Mouse (Mus musculus) heart, embryonic 15.5 days (tissue): ENCODE measurements around the gene Robo3. TPM values are rescaled to one million over a fixed set of nuclear protein-coding genes. Genes with fewer than 3 reads are reported as not detected.

Experiments used
- ATAC-seq: fragments of 200-750 bp; cut with Nextera tagmentation; replicated peaks from 2 replicates; pipeline ENCODE4 v1.8.0; 2017; ENCODE audit warnings: low read depth, moderate TSS enrichment; ENCODE audit not compliant: insufficient number of reproducible peaks, insufficient read depth, low FRiP score
- H3K27ac ChIP-seq: fragments of 300-500 bp; sonication (generic); 2 replicates; pipeline ENCODE4 v1.5.1; 2015; ENCODE audit warnings: mild to moderate bottlenecking, inconsistent platforms
- H3K27me3 ChIP-seq: fragments of 300-500 bp; sonication (generic); 2 replicates; pipeline ENCODE4 v1.6.1; 2015; ENCODE audit warnings: inconsistent platforms
- H3K36me3 ChIP-seq: fragments of 300-500 bp; sonication (generic); 2 replicates; pipeline ENCODE4 v1.6.1; 2015; ENCODE audit warnings: mild to moderate bottlenecking, inconsistent platforms
- H3K4me1 ChIP-seq: fragments of 300-500 bp; sonication (generic); replicated peaks from 2 replicates; pipeline ENCODE4 v1.6.1; 2015; ENCODE audit warnings: inconsistent platforms
- H3K4me2 ChIP-seq: fragments of 300-500 bp; sonication (generic); 2 replicates; pipeline ENCODE4 v1.6.1; 2015; ENCODE audit warnings: inconsistent platforms, mild to moderate bottlenecking, moderate library complexity
- H3K4me3 ChIP-seq: fragments of 300-500 bp; sonication (generic); 2 replicates; pipeline ENCODE4 v1.5.1; 2015; ENCODE audit warnings: mild to moderate bottlenecking, inconsistent platforms
- H3K9ac ChIP-seq: fragments of 300-500 bp; sonication (generic); 2 replicates; pipeline ENCODE4 v1.6.1; 2015; ENCODE audit warnings: mild to moderate bottlenecking, inconsistent platforms
- H3K9me3 ChIP-seq: fragments of 300-500 bp; sonication (generic); replicated peaks from 2 replicates; pipeline ENCODE4 v1.6.1; 2016; ENCODE audit warnings: inconsistent platforms
- WGBS: fragments of 180-500 bp; shearing (Covaris S2); methylation state at CpG from one replicate; pipeline ENCODE4 v1.1.7; 2015; ENCODE audit warnings: mixed read lengths; 5-methylcytosine and 5-hydroxymethylcytosine counted together
- polyA plus RNA-seq: library from polyadenylated mRNA; unstranded; fragments of >200 nt; fragmentation: Nextera tagmentation; extraction: Ambion mirVana; gene quantifications from 2 replicates; pipeline ENCODE4 v1.2.1, GENCODE M21; 2015

Gene Robo3
- polyA plus RNA-seq, 1 experiment from 2014 or later = 0.11 TPM

GRCm38 (mm10) chr9:37367301-37368080 lies 65.6 kb downstream of the Robo3 start, which contains the start of gene Hepacam:
Gene Hepacam (plus strand): TSS chr9:37367351.
- 85% methylated on average over 17 of the region's 17 CpGs for WGBS
- ATAC-seq = no peak
- Histone ChIP-seq H3K4me3 (no peak within 1 kb of the TSS), H3K27me3 (no peaks in the 10 kb centered on the region), H3K9ac (no peak within 1 kb of the TSS), H3K4me1 (no peaks in the 10 kb centered on the region), H3K36me3 (no peaks in the 10 kb centered on the region), H3K4me2 (no peak within 1 kb of the TSS), H3K9me3 (no peaks in the 10 kb centered on the region), H3K27ac (no peak within 1 kb of the TSS)

- H3K4me1 ChIP-seq = no peaks in the 10 kb centered on the region
- no peaks in the 10 kb centered on the region for H3K36me3 ChIP-seq
- no peak for ATAC-seq
- H3K27me3 ChIP-seq = no peaks in the 10 kb centered on the region
- no peak overlapping the region for H3K27ac ChIP-seq
- no peaks in the 10 kb centered on the region for H3K9me3 ChIP-seq
- H3K4me2 ChIP-seq = no peak overlapping the region
- no peak overlapping the region for H3K4me3 ChIP-seq
- WGBS = 40% methylated on average over 5 of the region's 5 CpGs
- no peak overlapping the region for H3K9ac ChIP-seq
Measured at GRCm38 (mm10) chr9:37365706-37366105, 67.3 kb downstream of the Robo3 start.

Other genes starting within 250 kb of the Robo3 start
- gene Tmem218, start 225.0 kb downstream of the Robo3 start, polyA plus RNA-seq = 8.4 and 8.8 TPM in 2 replicates
- 1.4 and 3.3 TPM in 2 replicates for gene Slc37a2, start 177.5 kb downstream of the Robo3 start, polyA plus RNA-seq
- 4.3 and 4.6 TPM in 2 replicates for gene Ccdc15, start 84.8 kb downstream of the Robo3 start, polyA plus RNA-seq
- gene Hepacam, start 65.9 kb downstream of the Robo3 start, polyA plus RNA-seq = 0.09 TPM in 2 replicates
- 9.2 and 10.8 TPM in 2 replicates for gene Robo4, start 31.3 kb downstream of the Robo3 start, polyA plus RNA-seq
- gene Msantd2, start 56.1 kb upstream of the Robo3 start, polyA plus RNA-seq = 9.5 and 14.8 TPM in 2 replicates
- gene Esam, start 94.8 kb upstream of the Robo3 start, polyA plus RNA-seq = 76.9 and 89.3 TPM in 2 replicates
- gene Vsig2, start 106.0 kb upstream of the Robo3 start, polyA plus RNA-seq = 2.3 and 2.5 TPM in 2 replicates
- 5.9 and 6.3 TPM in 2 replicates for gene Nrgn, start 119.7 kb upstream of the Robo3 start, polyA plus RNA-seq
- 9.0 and 10.2 TPM in 2 replicates for gene Siae, start 122.5 kb upstream of the Robo3 start, polyA plus RNA-seq
- gene Spa17, start 180.5 kb upstream of the Robo3 start, polyA plus RNA-seq = 5.7 and 9.3 TPM in 2 replicates
- 94.8 and 102 TPM in 2 replicates for gene Tbrg1, start 224.1 kb upstream of the Robo3 start, polyA plus RNA-seq
- 0.05 and 0.08 TPM in 2 replicates for gene Panx3, start 236.0 kb upstream of the Robo3 start, polyA plus RNA-seq